Mouse (Mus musculus) liver, embryonic 13.5 days (tissue): Measurements from ENCODE around the gene Ubash3a. TPM values are rescaled to one million over a fixed set of nuclear protein-coding genes. Genes with fewer than 3 reads are reported as not detected.

Source experiments
- ATAC-seq: fragments of 200-750 bp; cut with Nextera tagmentation; 2 replicates; pipeline ENCODE4 v1.8.0; 2017; ENCODE audit warnings: low read depth, mild to moderate bottlenecking, moderate number of reproducible peaks, moderate library complexity
- DNase-seq: peaks from one replicate; pipeline ENCODE4 v3.0.0; 2022
- H3K27ac ChIP-seq: fragments of 300-500 bp; sonication (generic); 2 replicates; pipeline ENCODE4 v1.5.1; 2015; ENCODE audit warnings: moderate library complexity, mild to moderate bottlenecking, inconsistent platforms
- H3K27me3 ChIP-seq: fragments of 300-500 bp; sonication (generic); 2 replicates; pipeline ENCODE4 v1.6.1; 2015; ENCODE audit warnings: mild to moderate bottlenecking, inconsistent platforms
- H3K36me3 ChIP-seq: fragments of 300-500 bp; sonication (generic); 2 replicates; pipeline ENCODE4 v1.6.1; 2015; ENCODE audit warnings: mild to moderate bottlenecking, inconsistent platforms
- H3K4me1 ChIP-seq: fragments of 300-500 bp; sonication (generic); replicated peaks from 2 replicates; pipeline ENCODE4 v1.6.1; 2015; ENCODE audit warnings: inconsistent platforms
- H3K4me2 ChIP-seq: fragments of 300-500 bp; sonication (generic); 2 replicates; pipeline ENCODE4 v1.6.1; 2015; ENCODE audit warnings: inconsistent platforms, mild to moderate bottlenecking, moderate library complexity
- H3K4me3 ChIP-seq: fragments of 300-500 bp; sonication (generic); replicated peaks from 2 replicates; pipeline ENCODE4 v1.5.1; 2015; ENCODE audit warnings: mild to moderate bottlenecking, inconsistent platforms
- H3K9ac ChIP-seq: fragments of 300-500 bp; sonication (generic); 2 replicates; pipeline ENCODE4 v1.6.1; 2015; ENCODE audit warnings: mild to moderate bottlenecking, inconsistent platforms
- H3K9me3 ChIP-seq: fragments of 300-500 bp; sonication (generic); replicated peaks from 2 replicates; pipeline ENCODE4 v1.6.1; 2016; ENCODE audit warnings: inconsistent platforms
- WGBS: fragments of 180-500 bp; shearing (Covaris S2); methylation state at CpG from one replicate; pipeline ENCODE4 v1.1.7; 2015; ENCODE audit not compliant: insufficient replicate concordance; 5-methylcytosine and 5-hydroxymethylcytosine counted together
- polyA plus RNA-seq: library from polyadenylated mRNA; unstranded; fragments of >200 nt; fragmentation: Nextera tagmentation; extraction: Ambion mirVana; gene quantifications from 2 replicates; pipeline ENCODE4 v1.2.1, GENCODE M21; 2015

Gene Ubash3a
- polyA plus RNA-seq, 1 experiment from 2014 or later, result 18.8 TPM

DNA sequence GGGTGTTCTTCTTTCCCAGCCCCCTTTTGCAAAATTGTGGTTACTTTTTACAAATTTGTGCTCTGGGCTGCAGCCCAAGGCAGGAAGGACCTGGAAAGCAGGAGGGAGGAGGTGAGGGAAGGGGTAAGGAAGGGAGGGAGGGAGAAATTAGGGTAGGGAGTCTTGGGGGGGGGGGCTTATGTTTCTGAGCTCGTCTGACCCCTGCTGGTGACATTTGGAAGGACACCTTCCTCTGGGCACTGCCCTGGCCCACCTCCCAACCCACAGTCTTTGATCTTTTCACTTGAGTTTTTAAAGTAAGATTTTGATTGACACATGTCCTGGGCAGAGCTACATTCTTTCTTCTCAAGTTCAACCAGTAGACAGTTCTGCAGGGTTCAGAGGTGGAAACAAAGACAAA, 35.1 kb downstream of the Ubash3a start:
- no peaks in the 10 kb centered on the region for H3K27me3 ChIP-seq

DNA sequence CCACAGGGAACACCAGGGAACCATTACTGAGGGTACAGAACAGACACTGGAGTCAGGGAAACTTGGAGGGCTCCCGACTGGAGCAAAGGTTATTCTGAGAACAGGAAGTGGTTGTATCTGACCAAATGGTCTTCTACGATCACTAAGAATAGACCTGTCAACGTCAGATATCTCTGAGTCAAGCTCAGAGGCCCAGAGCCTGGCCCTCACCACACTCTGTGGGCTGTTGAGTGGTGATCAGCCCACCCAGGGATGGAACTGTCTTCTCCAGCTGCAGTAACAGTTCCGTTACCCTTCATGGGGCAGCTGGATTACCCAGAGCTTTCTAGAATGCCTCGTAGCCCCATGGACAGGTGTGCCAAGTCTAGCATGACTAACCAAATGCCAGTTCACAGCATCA, 37.6 kb downstream of the Ubash3a start:
- H3K9ac ChIP-seq, result no peak overlapping the region
- 18% methylated on average over 5 of the region's 5 CpGs for WGBS
- H3K9me3 ChIP-seq, result 0 out of 2 replicates have a peak, but pooled peaks cover 5% of the 10 kb centered on the region
- no peak overlapping the region for H3K4me3 ChIP-seq
- no peaks in the 10 kb centered on the region for H3K27me3 ChIP-seq
- H3K36me3 ChIP-seq, result peaks cover 28% of the 10 kb centered on the region
- H3K4me1 ChIP-seq, result peaks cover 13% of the 10 kb centered on the region
- DNase-seq (no peak), ATAC-seq (no peak)
- no peak overlapping the region for H3K4me2 ChIP-seq
- no peak overlapping the region for H3K27ac ChIP-seq

More for the DNA sequence above, 35.1 kb downstream of the Ubash3a start:
- no peak overlapping the region for H3K27ac ChIP-seq
- H3K36me3 ChIP-seq, result peaks cover 48% of the 10 kb centered on the region
- DNase-seq, result no peak
- H3K9ac ChIP-seq, result no peak overlapping the region
- H3K4me3 ChIP-seq, result no peak overlapping the region
- no peak for ATAC-seq
- H3K4me1 ChIP-seq, result peaks cover 25% of the 10 kb centered on the region
- WGBS, result 7% methylated on average over 1 of the region's 1 CpGs
- H3K4me2 ChIP-seq, result no peak overlapping the region
- H3K9me3 ChIP-seq, result 0 out of 2 replicates have a peak, but pooled peaks cover 5% of the 10 kb centered on the region

- no peak for DNase-seq
- no peak for ATAC-seq
- peaks cover 13% of the 10 kb centered on the region for H3K4me1 ChIP-seq
- H3K9ac ChIP-seq, result no peak overlapping the region
- WGBS, result 42% methylated on average over 5 of the region's 5 CpGs
- no peak overlapping the region for H3K4me3 ChIP-seq
- H3K27me3 ChIP-seq, result no peaks in the 10 kb centered on the region
- H3K36me3 ChIP-seq, result peaks cover 13% of the 10 kb centered on the region
- no peak overlapping the region for H3K4me2 ChIP-seq
- no peak overlapping the region for H3K27ac ChIP-seq
- 0 out of 2 replicates have a peak, but pooled peaks cover 5% of the 10 kb centered on the region for H3K9me3 ChIP-seq
Observed at GRCm38 (mm10) chr17:31247144-31247543, 39.5 kb downstream of the Ubash3a start.

GRCm38 (mm10) chr17:31253951-31254350, 46.3 kb downstream of the Ubash3a start:
- no peak for DNase-seq

DNA sequence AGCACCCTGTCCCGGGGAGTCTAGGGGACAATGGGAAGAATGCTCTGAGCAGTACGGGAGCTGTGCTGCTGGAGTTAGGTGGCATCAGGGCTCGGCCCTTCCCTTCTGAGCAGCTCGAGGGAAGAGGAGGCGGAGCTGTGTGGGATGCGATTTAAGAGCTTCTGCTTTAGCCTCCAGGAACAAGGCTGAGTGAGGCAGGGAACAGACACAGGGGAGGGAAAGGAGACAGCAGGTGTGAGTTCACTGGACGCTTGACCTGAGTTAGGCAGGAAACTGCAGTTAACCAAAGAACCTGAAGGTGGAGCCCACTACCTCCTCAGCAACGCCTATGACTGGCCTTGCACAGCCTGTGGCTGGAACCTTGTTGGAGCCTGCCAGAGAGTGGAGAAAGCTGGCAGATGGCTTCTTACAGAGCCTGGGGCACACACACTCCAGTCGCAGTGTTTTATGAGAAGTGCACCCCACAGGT, 46.8 kb downstream of the Ubash3a start:
- no peaks in the 10 kb centered on the region for H3K27me3 ChIP-seq
- no peak overlapping the region for H3K4me2 ChIP-seq
- 26% methylated on average over 9 of the region's 9 CpGs for WGBS
- ATAC-seq (no peak), DNase-seq (peak; percentile 27)
- H3K9ac ChIP-seq, result no peak overlapping the region
- H3K4me3 ChIP-seq, result no peak overlapping the region
- H3K4me1 ChIP-seq, result no peaks in the 10 kb centered on the region
- no peaks in the 10 kb centered on the region for H3K36me3 ChIP-seq
- H3K27ac ChIP-seq, result no peak overlapping the region
- no peaks in the 10 kb centered on the region for H3K9me3 ChIP-seq

More at GRCm38 (mm10) chr17:31253951-31254350, 46.3 kb downstream of the Ubash3a start:
- H3K4me3 ChIP-seq, result no peak overlapping the region
- H3K9me3 ChIP-seq, result no peaks in the 10 kb centered on the region
- no peaks in the 10 kb centered on the region for H3K4me1 ChIP-seq
- no peaks in the 10 kb centered on the region for H3K36me3 ChIP-seq
- H3K27ac ChIP-seq, result no peak overlapping the region
- H3K9ac ChIP-seq, result no peak overlapping the region
- 49% methylated on average over 5 of the region's 5 CpGs for WGBS
- H3K4me2 ChIP-seq, result no peak overlapping the region
- no peaks in the 10 kb centered on the region for H3K27me3 ChIP-seq
- no peak for ATAC-seq

GRCm38 (mm10) chr17:31257149-31257548, 49.5 kb downstream of the Ubash3a start:
- WGBS, result 44% methylated on average over 1 of the region's 1 CpGs
- no peaks in the 10 kb centered on the region for H3K36me3 ChIP-seq
- H3K9me3 ChIP-seq, result no peaks in the 10 kb centered on the region
- H3K4me2 ChIP-seq, result no peak overlapping the region
- DNase-seq (no peak), ATAC-seq (no peak)
- no peaks in the 10 kb centered on the region for H3K27me3 ChIP-seq
- no peak overlapping the region for H3K27ac ChIP-seq
- no peak overlapping the region for H3K4me3 ChIP-seq
- H3K9ac ChIP-seq, result no peak overlapping the region
- H3K4me1 ChIP-seq, result no peaks in the 10 kb centered on the region

DNA sequence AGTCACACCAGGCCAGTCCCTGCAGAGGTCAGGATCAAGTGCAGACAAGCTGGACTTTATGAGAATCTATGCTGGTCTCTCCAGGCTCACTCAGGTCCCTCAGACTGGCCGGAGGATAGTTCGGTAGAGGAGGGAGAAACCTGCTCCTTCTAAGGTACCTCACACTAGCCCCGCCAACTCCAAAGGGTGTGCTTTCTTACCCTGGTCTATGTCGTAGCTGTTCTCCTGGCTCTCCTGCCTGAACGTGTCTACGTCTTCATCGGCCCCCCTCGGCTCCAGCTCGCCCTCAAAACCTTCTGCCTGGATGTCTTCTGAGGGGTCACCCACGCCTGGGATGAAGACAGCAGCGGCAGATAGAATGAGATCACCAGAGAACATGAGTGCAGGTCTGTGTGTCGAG, 50.2 kb downstream of the Ubash3a start:
- H3K27me3 ChIP-seq, result no peaks in the 10 kb centered on the region
- H3K36me3 ChIP-seq, result no peaks in the 10 kb centered on the region
- no peak for DNase-seq
- H3K9ac ChIP-seq, result no peak overlapping the region
- no peak overlapping the region for H3K27ac ChIP-seq
- H3K4me2 ChIP-seq, result no peak overlapping the region
- no peak overlapping the region for H3K4me3 ChIP-seq
- 74% methylated on average over 12 of the region's 12 CpGs for WGBS
- no peaks in the 10 kb centered on the region for H3K4me1 ChIP-seq
- no peak for ATAC-seq
- no peaks in the 10 kb centered on the region for H3K9me3 ChIP-seq

- no peaks in the 10 kb centered on the region for H3K4me1 ChIP-seq
- DNase-seq, result no peak
- H3K4me3 ChIP-seq, result no peak overlapping the region
- 82% methylated on average over 9 of the region's 9 CpGs for WGBS
- no peak overlapping the region for H3K27ac ChIP-seq
- no peaks in the 10 kb centered on the region for H3K9me3 ChIP-seq
- no peak overlapping the region for H3K9ac ChIP-seq
- no peak overlapping the region for H3K4me2 ChIP-seq
- ATAC-seq, result no peak
- H3K36me3 ChIP-seq, result no peaks in the 10 kb centered on the region
- no peaks in the 10 kb centered on the region for H3K27me3 ChIP-seq
Observed at GRCm38 (mm10) chr17:31258310-31258865, 50.7 kb downstream of the Ubash3a start.

GRCm38 (mm10) chr17:31259145-31259544, 51.5 kb downstream of the Ubash3a start:
- WGBS, result 70% methylated on average over 4 of the region's 4 CpGs
- Histone ChIP-seq H3K4me1 (no peaks in the 10 kb centered on the region), H3K4me2 (no peak overlapping the region), H3K27ac (no peak overlapping the region), H3K27me3 (no peaks in the 10 kb centered on the region), H3K4me3 (no peak overlapping the region), H3K9ac (no peak overlapping the region), H3K36me3 (no peaks in the 10 kb centered on the region), H3K9me3 (no peaks in the 10 kb centered on the region)
- ATAC-seq (no peak), DNase-seq (no peak)

DNA sequence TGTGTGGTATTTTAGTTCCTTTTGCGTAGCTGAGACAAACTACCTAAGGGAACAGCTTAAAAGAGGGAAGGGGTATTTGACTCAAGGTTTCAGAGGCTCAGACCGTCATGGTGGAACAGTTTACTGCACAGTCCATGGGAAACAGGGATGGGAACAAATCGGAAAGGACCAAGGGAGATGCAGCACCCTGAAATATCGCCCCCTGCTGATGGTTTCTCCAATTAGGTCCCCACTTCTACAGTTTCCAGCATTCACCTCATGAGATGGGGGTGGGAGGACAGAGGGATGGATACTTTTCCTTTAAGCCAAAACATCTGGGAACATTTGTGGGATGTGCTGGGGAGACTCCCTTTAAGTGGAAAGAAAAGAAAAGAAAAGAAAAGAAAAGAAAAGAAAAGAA, 52.2 kb downstream of the Ubash3a start:
- no peak overlapping the region for H3K9ac ChIP-seq
- 47% methylated on average over 4 of the region's 4 CpGs for WGBS
- H3K4me3 ChIP-seq, result no peak overlapping the region
- DNase-seq (no peak), ATAC-seq (no peak)
- H3K9me3 ChIP-seq, result no peaks in the 10 kb centered on the region
- 0 out of 2 replicates have a peak, but pooled peaks cover under 1% of the 10 kb centered on the region for H3K4me1 ChIP-seq
- H3K27me3 ChIP-seq, result no peaks in the 10 kb centered on the region
- no peaks in the 10 kb centered on the region for H3K36me3 ChIP-seq
- H3K4me2 ChIP-seq, result no peak overlapping the region
- no peak overlapping the region for H3K27ac ChIP-seq

- H3K9me3 ChIP-seq, result no peaks in the 10 kb centered on the region
- H3K36me3 ChIP-seq, result no peaks in the 10 kb centered on the region
- H3K4me2 ChIP-seq, result no peak overlapping the region
- H3K27ac ChIP-seq, result no peak overlapping the region
- WGBS, result 65% methylated on average over 7 of the region's 7 CpGs
- ATAC-seq (no peak), DNase-seq (no peak)
- H3K9ac ChIP-seq, result no peak overlapping the region
- H3K27me3 ChIP-seq, result no peaks in the 10 kb centered on the region
- no peak overlapping the region for H3K4me3 ChIP-seq
- 0 out of 2 replicates have a peak, but pooled peaks cover 4% of the 10 kb centered on the region for H3K4me1 ChIP-seq
Observed at GRCm38 (mm10) chr17:31260430-31260829, 52.8 kb downstream of the Ubash3a start.

GRCm38 (mm10) chr17:31261352-31261751, 53.7 kb downstream of the Ubash3a start:
- ATAC-seq (0 out of 2 replicates have a peak, but pooled peaks have one; percentile 29), DNase-seq (no peak)
- Histone ChIP-seq H3K9ac (no peak overlapping the region), H3K4me1 (0 out of 2 replicates have a peak, but pooled peaks cover 4% of the 10 kb centered on the region), H3K9me3 (no peaks in the 10 kb centered on the region), H3K36me3 (no peaks in the 10 kb centered on the region), H3K27ac (no peak overlapping the region), H3K4me2 (no peak overlapping the region), H3K27me3 (no peaks in the 10 kb centered on the region), H3K4me3 (no peak overlapping the region)
- 64% methylated on average over 6 of the region's 6 CpGs for WGBS
